In genomic region chr16:18605705-18606104, GRCm38 (mm10) we compare ENCODE assay signal across 23 mouse cellular contexts. TPM values are rescaled to one million over a fixed set of nuclear protein-coding genes. Genes with fewer than 3 reads are reported as not detected.
A peak's percentile ranks its signal among the peaks of the same experiment; 100 is the strongest.
DNase-seq lines count a peak whose midpoint lies in the region; ATAC-seq and TF ChIP-seq lines count a peak whose summit lies in the region.
"Had no signal": no experiment of that assay in that cellular context is flagged by ENCODE, and none has a peak within 500 bp of the region (broad histone marks: within the 10 kb centered on the region; RNA-seq: fewer than 3 reads in every experiment).

No protein-coding gene starts in this region.

- H3K4me3 ChIP-seq in intestine, embryonic 15.5 days (replicated peaks): no peak overlapping the region
- H3K4me3 ChIP-seq in intestine, postnatal 0 days (ENCODE audit: low read depth, low read length): no peak overlapping the region
- H3K4me3 ChIP-seq in stomach, embryonic 14.5 days (ENCODE audit: low read depth, low read length): no peak overlapping the region
- H3K4me3 ChIP-seq in stomach, postnatal 0 days (ENCODE audit: low read depth, low read length): no peak overlapping the region
- H3K4me3 ChIP-seq in embryonic facial prominence, embryonic 13.5 days: no peak overlapping the region
- no peak overlapping the region for H3K4me3 ChIP-seq in limb, embryonic 10.5 days
- H3K4me3 ChIP-seq: forebrain, embryonic 12.5 days; heart, adult 2 months; heart, embryonic 15.5 days; hindbrain, embryonic 13.5 days had no signal

- no peak overlapping the region for H3K4me2 ChIP-seq in intestine, embryonic 15.5 days (replicated peaks)
- H3K4me2 ChIP-seq in intestine, postnatal 0 days (replicated peaks; ENCODE audit: low read depth): no peak overlapping the region
- 0 out of 2 replicates have a peak overlapping the region, but pooled peaks have one; percentile 14 for H3K4me2 ChIP-seq in stomach, embryonic 14.5 days (replicated peaks; ENCODE audit: low read depth, low read length)
- no peak overlapping the region for H3K4me2 ChIP-seq in stomach, postnatal 0 days (replicated peaks; ENCODE audit: low read depth)
- no peak overlapping the region for H3K4me2 ChIP-seq in embryonic facial prominence, embryonic 13.5 days
- H3K4me2 ChIP-seq: forebrain, embryonic 12.5 days; heart, embryonic 11.5 days; heart, embryonic 15.5 days; hindbrain, embryonic 13.5 days had no signal

- peaks cover 4% of the 10 kb centered on the region; the same call in 1 of the 2 replicates for H3K27me3 ChIP-seq in intestine, embryonic 15.5 days (replicated peaks)
- no peaks in the 10 kb centered on the region for H3K27me3 ChIP-seq in intestine, postnatal 0 days (replicated peaks; ENCODE audit: control insufficient read depth, insufficient read depth, low read length)
- no peaks in the 10 kb centered on the region for H3K27me3 ChIP-seq in stomach, embryonic 14.5 days (ENCODE audit: control insufficient read depth, insufficient read depth, low read length)
- no peaks in the 10 kb centered on the region for H3K27me3 ChIP-seq in stomach, postnatal 0 days (ENCODE audit: control insufficient read depth, insufficient read depth, low read length)
- H3K27me3 ChIP-seq in embryonic facial prominence, embryonic 13.5 days: peaks cover 9% of the 10 kb centered on the region
- peaks cover 79% of the 10 kb centered on the region for H3K27me3 ChIP-seq in limb, embryonic 10.5 days (ENCODE audit: low read depth, poor library complexity, severe bottlenecking)
- H3K27me3 ChIP-seq: Patski had no signal

- H3K9ac ChIP-seq in intestine, embryonic 15.5 days: no peak overlapping the region
- H3K9ac ChIP-seq in intestine, postnatal 0 days (ENCODE audit: low read depth, low read length): no peak overlapping the region
- H3K9ac ChIP-seq in stomach, embryonic 14.5 days (replicated peaks; ENCODE audit: low read depth, low read length): no peak overlapping the region
- no peak overlapping the region for H3K9ac ChIP-seq in stomach, postnatal 0 days (ENCODE audit: low read length)
- H3K9ac ChIP-seq in embryonic facial prominence, embryonic 13.5 days: no peak overlapping the region
- H3K9ac ChIP-seq: forebrain, embryonic 12.5 days; forebrain, postnatal 0 days; heart, embryonic 15.5 days; hindbrain, embryonic 13.5 days had no signal

- no peaks in the 10 kb centered on the region for H3K9me3 ChIP-seq in intestine, embryonic 15.5 days
- no peaks in the 10 kb centered on the region for H3K9me3 ChIP-seq in intestine, postnatal 0 days (ENCODE audit: control insufficient read depth)
- H3K9me3 ChIP-seq in stomach, embryonic 14.5 days (ENCODE audit: control insufficient read depth, low read depth, low read length): no peaks in the 10 kb centered on the region
- H3K9me3 ChIP-seq in stomach, postnatal 0 days (ENCODE audit: control insufficient read depth, low read length): no peaks in the 10 kb centered on the region
- no peaks in the 10 kb centered on the region for H3K9me3 ChIP-seq in embryonic facial prominence, embryonic 13.5 days
- H3K9me3 ChIP-seq in limb, embryonic 10.5 days (replicated peaks): no peaks in the 10 kb centered on the region
- H3K9me3 ChIP-seq: forebrain, embryonic 12.5 days; heart, embryonic 15.5 days; hindbrain, embryonic 13.5 days had no signal

- no peak for TF ChIP-seq EP300 in stomach, postnatal 0 days (optimal IDR thresholded peaks at IDR 0.05)

- H3K4me1 ChIP-seq in intestine, embryonic 15.5 days (replicated peaks): peaks cover 19% of the 10 kb centered on the region
- H3K4me1 ChIP-seq in intestine, postnatal 0 days (replicated peaks; ENCODE audit: control insufficient read depth, insufficient read depth, low read length): no peaks in the 10 kb centered on the region
- peaks cover 18% of the 10 kb centered on the region; the same call in 1 of the 2 replicates for H3K4me1 ChIP-seq in stomach, embryonic 14.5 days (ENCODE audit: control insufficient read depth, insufficient read depth, low read length)
- H3K4me1 ChIP-seq in stomach, postnatal 0 days (replicated peaks; ENCODE audit: control insufficient read depth, insufficient read depth): no peaks in the 10 kb centered on the region
- H3K4me1 ChIP-seq in embryonic facial prominence, embryonic 13.5 days: peaks cover 31% of the 10 kb centered on the region
- H3K4me1 ChIP-seq in limb, embryonic 10.5 days: peaks cover 46% of the 10 kb centered on the region

- no peak for TF ChIP-seq CTCF in intestine, postnatal 0 days (IDR thresholded peaks at IDR 0.05; ENCODE audit: low read depth)
- no peak for TF ChIP-seq CTCF in stomach, postnatal 0 days (IDR thresholded peaks at IDR 0.05; ENCODE audit: low read depth)

- H3K27ac ChIP-seq in intestine, embryonic 15.5 days: no peak overlapping the region
- no peak overlapping the region for H3K27ac ChIP-seq in intestine, postnatal 0 days (ENCODE audit: low read depth, low read length)
- peak overlapping the region; percentile 52 for H3K27ac ChIP-seq in stomach, embryonic 14.5 days (ENCODE audit: low read length)
- H3K27ac ChIP-seq in stomach, postnatal 0 days (replicated peaks): no peak overlapping the region
- peak overlapping the region; percentile 66; the same call in 1 of the 2 replicates for H3K27ac ChIP-seq in embryonic facial prominence, embryonic 13.5 days
- peak overlapping the region; percentile 1; the same call in 1 of the 2 replicates for H3K27ac ChIP-seq in limb, embryonic 10.5 days
- H3K27ac ChIP-seq: forebrain, embryonic 12.5 days; heart, embryonic 15.5 days; hindbrain, embryonic 13.5 days; hindbrain, postnatal 0 days had no signal

- DNase-seq in stomach, postnatal 0 days (ENCODE audit: low spot score): no peak
- no peak for DNase-seq in limb, embryonic 10.5 days (ENCODE audit: low spot score)
- DNase-seq in thymus, postnatal 10 days (ENCODE audit: low spot score in 2 of 2): no peak
- no peak for DNase-seq in frontal cortex, postnatal 25 days (ENCODE audit: low spot score in 2 of 2)
- DNase-seq: adrenal gland, postnatal 14 days; cerebellum, adult 11-12 months; cerebellum, adult 9-10 months; cerebellum, postnatal 25 days; forebrain, postnatal 0 days; gastrocnemius, postnatal 10 days; heart, adult 2 months; heart, postnatal 14 days had no signal

- no peaks in the 10 kb centered on the region for H3K36me3 ChIP-seq in intestine, embryonic 15.5 days
- no peaks in the 10 kb centered on the region for H3K36me3 ChIP-seq in intestine, postnatal 0 days (ENCODE audit: control insufficient read depth, insufficient read depth)
- H3K36me3 ChIP-seq in stomach, embryonic 14.5 days (ENCODE audit: control insufficient read depth, insufficient read depth, low read length): no peaks in the 10 kb centered on the region
- no peaks in the 10 kb centered on the region for H3K36me3 ChIP-seq in stomach, postnatal 0 days (ENCODE audit: control insufficient read depth, insufficient read depth, low read length)
- H3K36me3 ChIP-seq in embryonic facial prominence, embryonic 13.5 days: no peaks in the 10 kb centered on the region
- no peaks in the 10 kb centered on the region for H3K36me3 ChIP-seq in limb, embryonic 10.5 days
- H3K36me3 ChIP-seq: forebrain, embryonic 12.5 days; heart, embryonic 15.5 days; hindbrain, embryonic 13.5 days had no signal

- ATAC-seq in intestine, embryonic 15.5 days: peak; percentile 37; the same call in 1 of the 2 replicates
- ATAC-seq in intestine, postnatal 0 days: no peak
- peak; percentile 62 for ATAC-seq in stomach, embryonic 14.5 days (ENCODE audit: insufficient number of reproducible peaks, insufficient read depth, low FRiP score, low read depth)
- ATAC-seq in stomach, postnatal 0 days (ENCODE audit: low FRiP score, low TSS enrichment): no peak
- ATAC-seq in embryonic facial prominence, embryonic 13.5 days (ENCODE audit: insufficient number of reproducible peaks, insufficient read depth, low FRiP score, low TSS enrichment, low read depth): no peak
- ATAC-seq: activated CD4-positive, CD25-positive, alpha-beta regulatory T cell, adult 4 months; forebrain, postnatal 0 days; hindbrain, postnatal 0 days; Patski had no signal

- 62% methylated on average over 5 of the region's 5 CpGs for WGBS in intestine, embryonic 15.5 days
- 51% methylated on average over 5 of the region's 5 CpGs for WGBS in intestine, postnatal 0 days
- 55% methylated on average over 5 of the region's 5 CpGs for WGBS in stomach, embryonic 14.5 days
- WGBS in stomach, postnatal 0 days: 72% methylated on average over 5 of the region's 5 CpGs
- 74% methylated on average over 5 of the region's 5 CpGs for whole genome bisulfite sequencing in embryonic facial prominence, embryonic 13.5 days
- WGBS in limb, embryonic 10.5 days: 65% methylated on average over 5 of the region's 5 CpGs

RNA-seq across cellular contexts. Expression of gene Tbx1, which starts 15.2 kb away (rescaled TPM):
- 0.23 and 0.49 TPM in 2 replicates for polyA plus RNA-seq in intestine, embryonic 15.5 days (2015; fragmentation: Nextera tagmentation; extraction: Ambion mirVana)
- 0.93 and 1.0 TPM in 2 replicates for polyA plus RNA-seq in intestine, postnatal 0 days (2015; fragmentation: Nextera tagmentation; extraction: Ambion mirVana)
- 0.53 and 1.1 TPM in 2 replicates for polyA plus RNA-seq in stomach, embryonic 14.5 days (2014; fragmentation: Nextera tagmentation; extraction: Ambion mirVana)
- 0.34 TPM in 2 replicates for polyA plus RNA-seq in stomach, postnatal 0 days (2015; fragmentation: Nextera tagmentation; extraction: Ambion mirVana)
- 7.9 and 8.3 TPM in 2 replicates for polyA plus RNA-seq in embryonic facial prominence, embryonic 13.5 days (2015; fragmentation: Nextera tagmentation; extraction: Ambion mirVana)
- 1.1 and 1.7 TPM in 2 replicates for polyA plus RNA-seq in limb, embryonic 10.5 days (2016; fragmentation: Nextera tagmentation; extraction: Ambion mirVana)
- polyA plus RNA-seq: activated CD4-positive, CD25-positive, alpha-beta regulatory T cell, adult 4 months had no signal

RNA-seq across cellular contexts. Expression of gene Gp1bb, which starts 16.5 kb away (rescaled TPM):
- 2.2 and 2.5 TPM in 2 replicates for polyA plus RNA-seq in intestine, embryonic 15.5 days (2015; fragmentation: Nextera tagmentation; extraction: Ambion mirVana)
- polyA plus RNA-seq in intestine, postnatal 0 days (2015; fragmentation: Nextera tagmentation; extraction: Ambion mirVana): 1.6 and 2.4 TPM in 2 replicates
- 1.1 and 1.5 TPM in 2 replicates for polyA plus RNA-seq in stomach, embryonic 14.5 days (2014; fragmentation: Nextera tagmentation; extraction: Ambion mirVana)
- polyA plus RNA-seq in stomach, postnatal 0 days (2015; fragmentation: Nextera tagmentation; extraction: Ambion mirVana): 4.6 and 5.4 TPM in 2 replicates
- polyA plus RNA-seq in embryonic facial prominence, embryonic 13.5 days (2015; fragmentation: Nextera tagmentation; extraction: Ambion mirVana): 2.2 and 3.2 TPM in 2 replicates
- polyA plus RNA-seq in limb, embryonic 10.5 days (2016; fragmentation: Nextera tagmentation; extraction: Ambion mirVana): 1.8 and 2.8 TPM in 2 replicates
- polyA plus RNA-seq: activated CD4-positive, CD25-positive, alpha-beta regulatory T cell, adult 4 months had no signal

RNA-seq across cellular contexts. Expression of gene Gm49601, which starts 20.5 kb away (rescaled TPM):
- polyA plus RNA-seq in intestine, embryonic 15.5 days (2015; fragmentation: Nextera tagmentation; extraction: Ambion mirVana): 3.5 and 4.3 TPM in 2 replicates
- 0.34 and 1.4 TPM in 2 replicates for polyA plus RNA-seq in intestine, postnatal 0 days (2015; fragmentation: Nextera tagmentation; extraction: Ambion mirVana)
- polyA plus RNA-seq in stomach, embryonic 14.5 days (2014; fragmentation: Nextera tagmentation; extraction: Ambion mirVana): 0.67 and 1.3 TPM in 2 replicates
- 0.97 and 1.5 TPM in 2 replicates for polyA plus RNA-seq in stomach, postnatal 0 days (2015; fragmentation: Nextera tagmentation; extraction: Ambion mirVana)
- 4.5 and 7.4 TPM in 2 replicates for polyA plus RNA-seq in embryonic facial prominence, embryonic 13.5 days (2015; fragmentation: Nextera tagmentation; extraction: Ambion mirVana)
- 2.3 and 4.7 TPM in 2 replicates for polyA plus RNA-seq in limb, embryonic 10.5 days (2016; fragmentation: Nextera tagmentation; extraction: Ambion mirVana)
- polyA plus RNA-seq: activated CD4-positive, CD25-positive, alpha-beta regulatory T cell, adult 4 months had no signal

RNA-seq across cellular contexts. Expression of gene Sept5, which starts 24.0 kb away (rescaled TPM):
- polyA plus RNA-seq in intestine, embryonic 15.5 days (2015; fragmentation: Nextera tagmentation; extraction: Ambion mirVana): 39.0 and 42.7 TPM in 2 replicates
- polyA plus RNA-seq in intestine, postnatal 0 days (2015; fragmentation: Nextera tagmentation; extraction: Ambion mirVana): 24.7 and 25.4 TPM in 2 replicates
- 17.1 and 18.9 TPM in 2 replicates for polyA plus RNA-seq in stomach, embryonic 14.5 days (2014; fragmentation: Nextera tagmentation; extraction: Ambion mirVana)
- 38.0 and 38.8 TPM in 2 replicates for polyA plus RNA-seq in stomach, postnatal 0 days (2015; fragmentation: Nextera tagmentation; extraction: Ambion mirVana)
- 39.7 and 45.9 TPM in 2 replicates for polyA plus RNA-seq in embryonic facial prominence, embryonic 13.5 days (2015; fragmentation: Nextera tagmentation; extraction: Ambion mirVana)
- polyA plus RNA-seq in limb, embryonic 10.5 days (2016; fragmentation: Nextera tagmentation; extraction: Ambion mirVana): 19.4 and 29.1 TPM in 2 replicates

Comparison
In these comparisons a context has a peak if more than half of its experiments do, and no peak if none do; other contexts are left out.
1. ATAC-seq: peak in intestine, embryonic 15.5 days (single experiment) and stomach, embryonic 14.5 days (single experiment); none in intestine, postnatal 0 days (single experiment), stomach, postnatal 0 days (single experiment) and embryonic facial prominence, embryonic 13.5 days (single experiment).
2. H3K27ac ChIP-seq: peak in stomach, embryonic 14.5 days (single experiment), embryonic facial prominence, embryonic 13.5 days (single experiment) and limb, embryonic 10.5 days (single experiment); none in intestine, embryonic 15.5 days (single experiment), intestine, postnatal 0 days (single experiment) and stomach, postnatal 0 days (single experiment).